Mouse (Mus musculus) liver, adult 10 weeks (tissue): ENCODE measurements around the gene Col4a2. TPM values are rescaled to one million over a fixed set of nuclear protein-coding genes. Genes with fewer than 3 reads are reported as not detected.

ENCODE experiments used
- polyA plus RNA-seq: library from polyadenylated mRNA; stranded (reverse); fragments of 350-450 nt; fragmentation: Illumina TruSeq; extraction: RNeasy Lipid Tissue Mini Kit (QIAGEN cat#74804); gene quantifications from one replicate; pipeline ENCODE4 v1.2.3, GENCODE M21; 2014; ENCODE audit warnings: low read depth, low replicate concordance

Gene Col4a2
- polyA plus RNA-seq, result 0.61 TPM

DNA sequence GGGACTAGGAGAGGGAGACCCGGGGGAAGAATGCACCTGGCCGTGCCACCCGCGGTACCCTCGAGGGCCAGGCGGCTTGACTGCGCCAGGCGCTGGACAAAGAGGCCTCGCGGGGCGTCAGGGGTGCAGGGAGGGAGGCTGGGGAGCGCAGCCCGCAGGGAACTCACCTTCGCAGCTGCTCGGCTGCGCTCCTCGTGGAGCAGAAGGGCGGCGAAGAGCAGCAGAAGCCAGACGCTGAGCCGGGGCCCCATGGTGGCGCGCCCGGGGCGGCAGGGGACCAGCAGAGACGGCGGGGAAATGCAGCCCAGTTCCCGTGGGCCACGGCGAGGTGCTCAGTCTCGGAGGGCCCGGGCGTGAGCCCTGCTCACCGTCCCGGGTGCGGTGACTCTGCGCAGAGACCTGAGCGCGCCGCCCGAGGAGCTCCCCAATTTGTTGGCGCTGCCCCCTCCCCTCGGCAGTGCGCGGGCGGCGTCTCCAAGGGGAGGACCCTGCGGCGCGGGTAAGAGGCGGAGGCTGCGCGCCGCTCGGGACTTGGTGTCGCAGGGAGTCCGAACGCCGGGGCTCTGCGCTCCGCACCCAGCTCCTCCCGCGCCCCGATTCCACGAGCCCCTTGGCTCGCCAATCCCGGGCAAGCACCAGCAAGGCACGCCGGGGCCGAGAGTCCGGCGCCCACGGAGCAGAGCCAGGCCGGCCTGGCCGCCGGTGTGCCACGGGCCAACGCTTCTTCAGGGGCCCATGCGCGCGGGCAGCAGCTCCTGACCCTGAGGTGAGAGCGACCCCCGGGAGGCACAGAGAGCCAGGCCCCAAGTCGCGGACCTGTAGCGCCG is at the start of gene Col4a2, which contains the start of gene Col4a1:
Gene Col4a2, plus strand, starts transcription at position 457 of the 827 bp plus-strand sequence.
Gene Col4a1, minus strand, starts transcription at position 478 of the 827 bp plus-strand sequence.

DNA sequence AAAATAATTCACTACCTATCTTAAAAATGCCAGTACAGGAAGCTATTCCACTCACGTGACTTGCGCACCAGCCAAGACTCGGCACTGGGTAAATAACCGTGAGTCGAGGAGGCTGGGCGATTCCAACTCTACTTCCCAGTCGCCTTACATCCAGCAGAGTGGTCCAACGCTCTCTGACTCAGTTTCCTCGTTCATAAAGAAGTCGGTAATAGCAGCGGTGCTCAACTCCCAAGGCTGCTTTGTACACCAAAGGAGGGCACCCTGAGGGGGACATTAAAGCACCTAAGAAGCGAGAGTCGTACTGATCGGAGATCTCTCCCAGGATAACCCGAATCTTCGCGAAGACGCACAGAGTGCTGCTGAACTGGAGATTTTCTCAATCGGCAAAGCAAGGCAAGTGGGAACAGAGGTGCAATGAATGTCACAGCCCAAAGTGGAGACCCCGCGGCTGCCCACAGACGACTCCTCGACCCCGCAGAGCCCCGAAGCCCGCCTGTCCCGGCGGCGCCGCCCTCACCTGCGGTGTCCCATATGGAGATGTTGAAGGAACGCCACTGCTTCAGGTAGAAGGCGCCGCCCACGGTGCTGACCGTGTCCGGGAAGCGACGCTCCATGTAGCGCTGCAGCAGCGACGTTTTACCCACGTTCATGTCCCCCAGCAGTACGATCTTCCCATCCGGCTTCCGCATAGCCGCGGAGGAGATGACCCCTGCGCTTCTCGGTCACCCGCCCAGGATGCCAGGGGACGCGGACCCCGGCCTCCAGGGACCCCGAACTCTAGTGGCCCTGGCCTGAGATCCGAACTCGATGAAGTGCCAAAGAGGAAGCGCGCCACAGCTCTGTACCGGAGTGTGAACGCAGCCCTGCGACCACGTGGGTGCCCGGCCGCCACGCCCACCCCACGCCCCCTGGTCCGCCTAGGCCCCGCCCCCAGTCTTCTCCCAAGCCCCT is 165.5 kb downstream of the Col4a2 start, which contains the start of gene Rab20:
Gene Rab20, minus strand, starts transcription at position 900 of the 951 bp plus-strand sequence.

GRCm38 (mm10) chr8:11497017-11497990 is 184.7 kb downstream of the Col4a2 start, which contains the start of gene Naxd:
TSS of gene Naxd (plus strand) at chr8:11497506.

Other genes starting within 250 kb of the Col4a2 start
- 4.0 TPM for gene Col4a1, start within 50 bp of the Col4a2 start, polyA plus RNA-seq
- gene Rab20, start 165.9 kb downstream of the Col4a2 start, polyA plus RNA-seq, result 2.1 TPM
- gene Naxd, start 184.7 kb downstream of the Col4a2 start, polyA plus RNA-seq, result 15.0 TPM
- 6.3 TPM for gene Cars2, start 238.0 kb downstream of the Col4a2 start, polyA plus RNA-seq
- 9.4 TPM for gene Ing1, start 242.8 kb downstream of the Col4a2 start, polyA plus RNA-seq